Mouse (Mus musculus) gastrocnemius, postnatal 14 days (tissue): ENCODE results near the gene Slc10a3. TPM values are rescaled to one million over a fixed set of nuclear protein-coding genes. Genes with fewer than 3 reads are reported as not detected.

ENCODE experiments used
- total RNA-seq, 2 experiments: library from RNA; stranded (reverse); gene quantifications; 2 replicates each; pipeline ENCODE4 v1.2.3; 2021

The Slc10a3 gene
- total RNA-seq, 2 experiments from 2014 or later, result 3.9 to 4.1 TPM

Other genes with a start within 250 kb of the Slc10a3 start
- gene Opn1mw, start 245.9 kb downstream of the Slc10a3 start, total RNA-seq, result not detected
- gene Mecp2, start 238.0 kb downstream of the Slc10a3 start, total RNA-seq, result 10 to 100 TPM; 25.6 to 30.4 TPM
- not detected for gene Tex28, start 205.5 kb downstream of the Slc10a3 start, total RNA-seq
- gene Tktl1, start 196.1 kb downstream of the Slc10a3 start, total RNA-seq, result not detected
- gene Flna, start 123.5 kb downstream of the Slc10a3 start, total RNA-seq, result 10 to 100 TPM; 78.1 to 92.7 TPM
- gene Emd, start 118.7 kb downstream of the Slc10a3 start, total RNA-seq, result 10 to 100 TPM; 17.5 to 18.4 TPM
- gene Rpl10, start 102.5 kb downstream of the Slc10a3 start, total RNA-seq, result 100 to 1,000 TPM; 121 to 122 TPM
- 10 to 100 TPM; 31.6 to 34.1 TPM for gene Taz, start 91.4 kb downstream of the Slc10a3 start, total RNA-seq
- gene Dnase1l1, start 91.0 kb downstream of the Slc10a3 start, total RNA-seq, result 10 to 100 TPM; 79.6 to 82.4 TPM
- 10 to 100 TPM; 87.9 to 94.6 TPM for gene Atp6ap1, start 76.3 kb downstream of the Slc10a3 start, total RNA-seq
- gene Gdi1, start 68.4 kb downstream of the Slc10a3 start, total RNA-seq, result 10 to 100 TPM; 36.3 to 38.9 TPM
- gene Fam50a, start 60.3 kb downstream of the Slc10a3 start, total RNA-seq, result 10 to 100 TPM; 20.0 to 23.5 TPM
- gene Plxna3, start 44.3 kb downstream of the Slc10a3 start, total RNA-seq, result 1 to 10 TPM; 1.6 TPM
- gene Lage3, start 19.7 kb downstream of the Slc10a3 start, total RNA-seq, result 10 to 100 TPM; 36.1 to 36.3 TPM
- gene Ubl4a, start 131 bp downstream of the Slc10a3 start, total RNA-seq, result 10 to 100 TPM; 43.5 to 46.7 TPM
- 10 to 100 TPM; 14.1 to 17.7 TPM for gene Fam3a, start 19.9 kb upstream of the Slc10a3 start, total RNA-seq
- 10 to 100 TPM; 21.9 to 23.5 TPM for gene Ikbkg, start 19.9 kb upstream of the Slc10a3 start, total RNA-seq
- gene G6pdx, start 55.8 kb upstream of the Slc10a3 start, total RNA-seq, result 1 to 10 TPM; 4.7 to 5.7 TPM
- not detected for gene Gm6880, start 108.0 kb upstream of the Slc10a3 start, total RNA-seq
- gene Olfr1326-ps1, start 201.5 kb upstream of the Slc10a3 start, total RNA-seq, result not detected
- not detected for gene Olfr1325, start 219.3 kb upstream of the Slc10a3 start, total RNA-seq